Mouse (Mus musculus) intestine, postnatal 0 days (tissue): ENCODE results near the gene Gm28047. TPM values are rescaled to one million over a fixed set of nuclear protein-coding genes. Genes with fewer than 3 reads are reported as not detected.
"Not testable (repeated sequence)": the region's sequence is repeated elsewhere in the genome, so short reads cannot be mapped to it uniquely, and the experiment has no call there.

ENCODE experiments used
- ATAC-seq: fragments of 200-750 bp; cut with Nextera tagmentation; 2 replicates; pipeline ENCODE4 v1.8.0; 2017; ENCODE audit warnings: mild to moderate bottlenecking, moderate TSS enrichment, moderate library complexity
- H3K27ac ChIP-seq: fragments of 300-500 bp; sonication (generic); 2 replicates; pipeline ENCODE4 v1.5.1; 2014; ENCODE audit warnings: mild to moderate bottlenecking, low read depth, low read length, moderate library complexity
- H3K27me3 ChIP-seq: fragments of 300-500 bp; sonication (generic); replicated peaks from 2 replicates; pipeline ENCODE4 v1.6.1; 2014; ENCODE audit warnings: low read length, mixed read lengths; ENCODE audit not compliant: control insufficient read depth, insufficient read depth
- H3K36me3 ChIP-seq: fragments of 300-500 bp; sonication (generic); 2 replicates; pipeline ENCODE4 v1.6.1; 2014; ENCODE audit warnings: mild to moderate bottlenecking, moderate library complexity; ENCODE audit not compliant: control insufficient read depth, insufficient read depth
- H3K4me1 ChIP-seq: fragments of 300-500 bp; sonication (generic); replicated peaks from 2 replicates; pipeline ENCODE4 v1.6.1; 2014; ENCODE audit warnings: antibody characterized with exemption, low read length, mixed read lengths; ENCODE audit not compliant: control insufficient read depth, insufficient read depth
- H3K4me2 ChIP-seq: fragments of 300-500 bp; sonication (generic); replicated peaks from 2 replicates; pipeline ENCODE4 v1.6.1; 2014; ENCODE audit warnings: low read depth, mild to moderate bottlenecking, moderate library complexity
- H3K4me3 ChIP-seq: fragments of 300-500 bp; sonication (generic); 2 replicates; pipeline ENCODE4 v1.5.1; 2014; ENCODE audit warnings: low read depth, low read length
- H3K9ac ChIP-seq: fragments of 300-500 bp; sonication (generic); 2 replicates; pipeline ENCODE4 v1.6.1; 2014; ENCODE audit warnings: mild to moderate bottlenecking, low read depth, low read length
- H3K9me3 ChIP-seq: fragments of 300-500 bp; sonication (generic); 2 replicates; pipeline ENCODE4 v1.6.1; 2016; ENCODE audit warnings: mixed run types; ENCODE audit not compliant: control insufficient read depth
- CTCF ChIP-seq: sonication (generic); IDR thresholded peaks from 2 replicates; pipeline ENCODE4 v1.5.1; 2016; ENCODE audit warnings: low read depth, mild to moderate bottlenecking, control low read depth, antibody characterized with exemption, moderate library complexity
- WGBS: fragments of 180-500 bp; shearing (Covaris S2); extraction: QIAGEN DNeasy Blood & Tissue Kit; methylation state at CpG from one replicate; pipeline ENCODE4 v1.1.7; 2014; 5-methylcytosine and 5-hydroxymethylcytosine counted together
- polyA plus RNA-seq: library from polyadenylated mRNA; unstranded; fragments of >200 nt; fragmentation: Nextera tagmentation; extraction: Ambion mirVana; gene quantifications from 2 replicates; pipeline ENCODE4 v1.2.1, GENCODE M21; 2015

Gene Gm28047
- polyA plus RNA-seq, 1 experiment from 2014 or later: not detected

DNA sequence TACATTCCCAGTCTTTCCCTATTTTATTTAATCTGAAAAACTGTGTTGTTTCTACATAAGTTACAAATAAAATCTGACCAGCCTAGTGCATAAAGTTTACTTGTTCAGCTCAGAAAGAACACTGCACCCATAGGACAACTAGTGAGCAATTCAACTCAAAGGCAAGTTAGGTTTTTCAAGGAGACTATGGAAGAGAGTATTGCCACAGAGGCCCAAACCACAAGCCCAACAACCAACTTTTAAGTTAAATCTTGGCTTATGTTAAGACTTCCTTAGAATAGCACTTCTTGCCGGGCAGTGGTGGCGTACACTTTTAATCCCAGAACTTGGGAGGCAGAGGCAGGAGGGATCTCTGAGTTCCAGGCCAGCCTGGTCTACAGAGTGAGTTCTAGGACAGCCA, 8.7 kb downstream of the Gm28047 start:
- Histone ChIP-seq H3K27ac (no peak overlapping the region), H3K36me3 (no peaks in the 10 kb centered on the region), H3K9ac (no peak overlapping the region), H3K27me3 (no peaks in the 10 kb centered on the region), H3K4me3 (no peak overlapping the region), H3K4me1 (0 out of 2 replicates have a peak, but pooled peaks cover 2% of the 10 kb centered on the region), H3K9me3 (no peaks in the 10 kb centered on the region), H3K4me2 (no peak overlapping the region)
- no peak for TF ChIP-seq CTCF
- no peak for ATAC-seq
- 82% methylated on average over 2 of the region's 2 CpGs for WGBS

DNA sequence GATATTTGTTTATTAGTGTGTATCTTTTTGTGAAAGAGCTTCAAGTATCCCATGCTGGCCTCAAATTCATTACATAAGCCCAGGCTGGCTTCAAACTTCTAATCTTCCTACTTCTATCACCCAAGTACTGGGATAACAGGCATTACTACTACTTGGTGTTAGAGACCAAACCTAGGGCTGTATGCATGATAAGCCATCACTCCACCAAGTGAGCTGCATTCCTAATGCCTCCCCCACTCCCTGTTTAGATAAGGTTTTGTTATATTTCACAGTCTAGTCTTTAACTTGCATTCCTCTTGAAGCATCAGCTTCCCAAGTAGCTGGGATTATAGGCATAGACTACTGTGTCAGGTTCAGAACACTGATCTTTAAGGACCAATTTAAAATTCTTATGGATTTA, 10.6 kb downstream of the Gm28047 start:
- Histone ChIP-seq H3K9me3 (no peaks in the 10 kb centered on the region), H3K4me3 (no peak overlapping the region), H3K36me3 (no peaks in the 10 kb centered on the region), H3K4me2 (no peak overlapping the region), H3K27me3 (no peaks in the 10 kb centered on the region), H3K4me1 (0 out of 2 replicates have a peak, but pooled peaks cover 2% of the 10 kb centered on the region), H3K27ac (no peak overlapping the region), H3K9ac (no peak overlapping the region)
- no peak for TF ChIP-seq CTCF
- ATAC-seq: no peak

- H3K27me3 ChIP-seq: no peaks in the 10 kb centered on the region
- no peak for ATAC-seq
- H3K27ac ChIP-seq: no peak overlapping the region
- peak; percentile 54 for TF ChIP-seq CTCF
- H3K4me3 ChIP-seq: no peak overlapping the region
- H3K4me1 ChIP-seq: 0 out of 2 replicates have a peak, but pooled peaks cover 2% of the 10 kb centered on the region
- H3K9ac ChIP-seq: no peak overlapping the region
- no peaks in the 10 kb centered on the region for H3K9me3 ChIP-seq
- no peak overlapping the region for H3K4me2 ChIP-seq
- no peaks in the 10 kb centered on the region for H3K36me3 ChIP-seq
These were observed 11.9 kb downstream of the Gm28047 start for GRCm38 (mm10) chr15:102612966-102613365.

GRCm38 (mm10) chr15:102608586-102608985, 16.3 kb downstream of the Gm28047 start:
- ATAC-seq, H3K27me3 ChIP-seq, H3K4me2 ChIP-seq, H3K9ac ChIP-seq, H3K27ac ChIP-seq, H3K4me1 ChIP-seq, H3K9me3 ChIP-seq, H3K36me3 ChIP-seq, H3K4me3 ChIP-seq: not testable (repeated sequence)
- WGBS: 67% methylated on average over 1 of the region's 1 CpGs

DNA sequence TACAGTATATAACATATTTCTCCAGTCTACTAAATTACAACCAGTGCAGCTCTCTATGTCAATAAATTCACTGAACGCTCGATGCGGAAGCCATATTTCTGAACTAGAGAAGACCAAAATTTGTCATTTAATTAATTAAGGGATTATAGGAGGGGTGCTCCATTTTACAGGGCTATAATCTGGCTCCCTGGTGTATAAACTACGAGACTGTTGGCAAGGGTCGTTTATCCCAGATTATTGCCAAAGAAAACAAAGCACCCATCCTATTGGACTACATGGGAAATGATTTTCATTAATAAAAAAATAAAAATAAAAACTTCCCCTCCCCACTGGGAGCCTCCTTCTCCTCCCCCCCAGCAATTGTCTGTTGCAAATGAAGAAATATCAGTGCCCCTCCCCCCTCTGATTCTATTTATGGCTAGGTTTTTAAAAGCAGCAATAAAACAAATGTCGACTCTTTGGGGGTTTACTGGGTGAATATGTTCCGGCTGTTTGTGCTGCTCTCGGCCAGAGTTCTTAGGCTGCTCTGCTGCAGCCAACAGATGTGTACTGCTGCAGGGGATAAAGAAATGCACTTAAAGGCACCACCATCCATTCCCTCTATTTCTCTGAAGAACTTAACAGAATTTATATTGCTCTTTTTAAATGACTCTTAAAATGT, 30.7 kb downstream of the Gm28047 start:
- H3K27ac ChIP-seq: no peak overlapping the region
- H3K9me3 ChIP-seq: no peaks in the 10 kb centered on the region
- no peak overlapping the region for H3K9ac ChIP-seq
- peaks cover 3% of the 10 kb centered on the region; the same call in 1 of the 2 replicates for H3K36me3 ChIP-seq
- H3K4me3 ChIP-seq: no peak overlapping the region
- WGBS: 36% methylated on average over 8 of the region's 8 CpGs
- no peaks in the 10 kb centered on the region for H3K27me3 ChIP-seq
- no peak for ATAC-seq
- no peak for TF ChIP-seq CTCF
- no peaks in the 10 kb centered on the region for H3K4me1 ChIP-seq
- 0 out of 2 replicates have a peak overlapping the region, but pooled peaks have one; percentile 21 for H3K4me2 ChIP-seq

DNA sequence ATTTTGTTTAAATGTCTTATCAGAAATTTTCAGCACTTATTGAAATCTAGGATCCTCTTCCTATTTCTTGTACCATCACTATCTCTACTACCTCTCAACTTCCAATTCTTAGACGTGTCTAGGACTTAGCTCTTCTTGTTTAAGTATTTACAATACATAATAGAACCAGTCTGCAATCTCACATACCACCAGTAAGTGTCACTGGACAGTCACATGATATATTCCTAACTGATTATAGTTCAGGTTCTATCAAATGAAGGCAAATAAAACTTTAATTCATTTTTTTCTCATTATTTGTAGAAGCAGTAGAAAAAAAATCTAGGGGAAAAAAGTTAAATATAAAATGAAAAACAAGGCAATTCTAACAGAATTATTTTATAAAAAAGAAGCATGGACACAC, 32.2 kb downstream of the Gm28047 start:
- peaks cover 3% of the 10 kb centered on the region; the same call in 1 of the 2 replicates for H3K36me3 ChIP-seq
- H3K9ac ChIP-seq: no peak overlapping the region
- TF ChIP-seq CTCF: peak; percentile 65
- H3K4me3 ChIP-seq: no peak overlapping the region
- H3K4me2 ChIP-seq: no peak overlapping the region
- no peak for ATAC-seq
- H3K27me3 ChIP-seq: no peaks in the 10 kb centered on the region
- H3K27ac ChIP-seq: no peak overlapping the region
- 22% methylated on average over 1 of the region's 1 CpGs for WGBS
- H3K9me3 ChIP-seq: no peaks in the 10 kb centered on the region
- H3K4me1 ChIP-seq: no peaks in the 10 kb centered on the region
